Mouse (Mus musculus): ENCODE measurements at regions not wholly inside any gene's neighbourhood (a gene's known extent, or its start where the extent isn't known, plus 50 kb on each side); places are given as distances from the start of the nearest gene placed in this dataset.
"Not testable (repeated sequence)": the region's sequence is repeated elsewhere in the genome, so short reads cannot be mapped to it uniquely, and the experiment has no call there.

GRCm38 (mm10) chr6:48222971-48223370 lies 136.6 kb upstream of the Zfp746 start:
- no peaks in the 10 kb centered on the region for H3K36me3 ChIP-seq (ENCODE audit: insufficient read depth, low read length)
- H3K4me1 ChIP-seq (replicated peaks; ENCODE audit: low read depth, low read length): no peaks in the 10 kb centered on the region
- H3K9me3 ChIP-seq (ENCODE audit: low read length): peaks cover 16% of the 10 kb centered on the region
- H3K4me3 ChIP-seq (replicated peaks; ENCODE audit: low read length): no peak overlapping the region
- no peaks in the 10 kb centered on the region for H3K27me3 ChIP-seq (ENCODE audit: insufficient read depth, low read length)
- TF ChIP-seq POU5F1 (IDR thresholded peaks at IDR 0.05; ENCODE audit: borderline replicate concordance, low read length) (no peak), NANOG (IDR thresholded peaks at IDR 0.05; ENCODE audit: borderline replicate concordance, low read length) (no peak), CTCF (conservative IDR thresholded peaks at IDR 0.05; ENCODE audit: low read length) (no peak)

GRCm38 (mm10) chr6:48221806-48222205 lies 135.4 kb upstream of the Zfp746 start:
- not testable (repeated sequence) for H3K4me3 ChIP-seq (replicated peaks; ENCODE audit: low read length); H3K4me1 ChIP-seq (replicated peaks; ENCODE audit: low read depth, low read length); H3K9me3 ChIP-seq (ENCODE audit: low read length); H3K27me3 ChIP-seq (ENCODE audit: insufficient read depth, low read length); H3K36me3 ChIP-seq (ENCODE audit: insufficient read depth, low read length)

DNA sequence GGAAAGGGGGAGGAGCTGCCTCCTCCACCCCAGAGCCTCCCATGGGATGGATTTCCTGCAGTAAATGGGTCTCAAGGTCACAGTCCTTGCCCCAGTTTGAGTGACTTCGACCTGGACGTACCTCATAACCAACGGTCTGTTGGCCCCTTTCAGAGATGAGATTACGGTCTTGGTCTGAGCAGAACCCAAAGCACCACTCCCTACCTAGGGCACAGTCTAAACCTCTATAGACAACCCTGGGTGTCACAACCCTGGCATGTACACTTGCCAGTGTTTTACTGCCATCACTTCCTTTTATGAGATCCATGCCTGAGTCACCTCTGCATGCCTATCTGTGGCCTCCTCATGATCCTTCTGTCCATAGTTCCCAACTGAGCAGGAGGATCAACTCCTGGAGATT lies 128.8 kb upstream of the Zfp746 start:
- no peak overlapping the region for H3K4me3 ChIP-seq (replicated peaks; ENCODE audit: low read length)
- H3K27me3 ChIP-seq (ENCODE audit: insufficient read depth, low read length): no peaks in the 10 kb centered on the region
- no peaks in the 10 kb centered on the region for H3K4me1 ChIP-seq (replicated peaks; ENCODE audit: low read depth, low read length)
- TF ChIP-seq NANOG (IDR thresholded peaks at IDR 0.05; ENCODE audit: borderline replicate concordance, low read length) (no peak), CTCF (conservative IDR thresholded peaks at IDR 0.05; ENCODE audit: low read length) (no peak), POU5F1 (IDR thresholded peaks at IDR 0.05; ENCODE audit: borderline replicate concordance, low read length) (no peak)
- no peaks in the 10 kb centered on the region for H3K9me3 ChIP-seq (ENCODE audit: low read length)
- H3K36me3 ChIP-seq (ENCODE audit: insufficient read depth, low read length): no peaks in the 10 kb centered on the region

GRCm38 (mm10) chr6:48209739-48210138 lies 123.3 kb upstream of the Zfp746 start:
- Histone ChIP-seq H3K9me3 (ENCODE audit: low read length) (peaks cover 7% of the 10 kb centered on the region; the same call in 1 of the 2 replicates), H3K27me3 (ENCODE audit: insufficient read depth, low read length) (no peaks in the 10 kb centered on the region), H3K36me3 (ENCODE audit: insufficient read depth, low read length) (no peaks in the 10 kb centered on the region), H3K4me3 (replicated peaks; ENCODE audit: low read length) (no peak overlapping the region), H3K4me1 (replicated peaks; ENCODE audit: low read depth, low read length) (no peaks in the 10 kb centered on the region)
- no peak for TF ChIP-seq NANOG (IDR thresholded peaks at IDR 0.05; ENCODE audit: borderline replicate concordance, low read length)
- TF ChIP-seq CTCF (conservative IDR thresholded peaks at IDR 0.05; ENCODE audit: low read length): no peak
- TF ChIP-seq POU5F1 (IDR thresholded peaks at IDR 0.05; ENCODE audit: borderline replicate concordance, low read length): no peak

- peaks cover 7% of the 10 kb centered on the region; the same call in 1 of the 2 replicates for H3K9me3 ChIP-seq (ENCODE audit: low read length)
- TF ChIP-seq POU5F1 (IDR thresholded peaks at IDR 0.05; ENCODE audit: borderline replicate concordance, low read length) (no peak), CTCF (conservative IDR thresholded peaks at IDR 0.05; ENCODE audit: low read length) (no peak), NANOG (IDR thresholded peaks at IDR 0.05; ENCODE audit: borderline replicate concordance, low read length) (no peak)
- no peaks in the 10 kb centered on the region for H3K27me3 ChIP-seq (ENCODE audit: insufficient read depth, low read length)
- no peak overlapping the region for H3K4me3 ChIP-seq (replicated peaks; ENCODE audit: low read length)
- H3K4me1 ChIP-seq (replicated peaks; ENCODE audit: low read depth, low read length): no peaks in the 10 kb centered on the region
- no peaks in the 10 kb centered on the region for H3K36me3 ChIP-seq (ENCODE audit: insufficient read depth, low read length)
Observed at GRCm38 (mm10) chr6:48209103-48209502, 122.7 kb upstream of the Zfp746 start.

DNA sequence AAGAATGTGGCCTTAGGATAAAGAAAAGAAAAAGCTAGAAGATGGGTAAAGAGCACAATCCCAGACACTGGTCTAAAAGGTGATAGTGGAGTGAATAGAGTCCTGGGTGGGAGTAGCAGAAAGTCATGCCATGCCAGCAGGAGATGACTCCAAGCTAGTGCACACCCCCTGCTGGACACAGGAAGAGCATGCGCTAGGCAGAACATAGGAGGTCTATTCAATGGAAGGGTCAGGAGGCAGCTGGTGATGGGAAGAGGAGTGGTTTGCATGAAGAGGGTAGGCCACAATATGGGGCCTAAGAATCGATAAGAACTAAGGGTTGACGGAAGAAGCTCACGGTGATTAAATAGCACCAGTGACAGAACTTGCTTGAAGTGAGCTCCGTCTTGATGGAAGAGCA lies 119.3 kb upstream of the Zfp746 start:
- H3K9me3 ChIP-seq (ENCODE audit: low read length): peaks cover 7% of the 10 kb centered on the region; the same call in 1 of the 2 replicates
- H3K4me3 ChIP-seq (replicated peaks; ENCODE audit: low read length): no peak overlapping the region
- TF ChIP-seq CTCF (conservative IDR thresholded peaks at IDR 0.05; ENCODE audit: low read length): no peak
- no peak for TF ChIP-seq POU5F1 (IDR thresholded peaks at IDR 0.05; ENCODE audit: borderline replicate concordance, low read length)
- no peak for TF ChIP-seq NANOG (IDR thresholded peaks at IDR 0.05; ENCODE audit: borderline replicate concordance, low read length)
- no peaks in the 10 kb centered on the region for H3K27me3 ChIP-seq (ENCODE audit: insufficient read depth, low read length)
- H3K36me3 ChIP-seq (ENCODE audit: insufficient read depth, low read length): no peaks in the 10 kb centered on the region
- H3K4me1 ChIP-seq (replicated peaks; ENCODE audit: low read depth, low read length): no peaks in the 10 kb centered on the region

DNA sequence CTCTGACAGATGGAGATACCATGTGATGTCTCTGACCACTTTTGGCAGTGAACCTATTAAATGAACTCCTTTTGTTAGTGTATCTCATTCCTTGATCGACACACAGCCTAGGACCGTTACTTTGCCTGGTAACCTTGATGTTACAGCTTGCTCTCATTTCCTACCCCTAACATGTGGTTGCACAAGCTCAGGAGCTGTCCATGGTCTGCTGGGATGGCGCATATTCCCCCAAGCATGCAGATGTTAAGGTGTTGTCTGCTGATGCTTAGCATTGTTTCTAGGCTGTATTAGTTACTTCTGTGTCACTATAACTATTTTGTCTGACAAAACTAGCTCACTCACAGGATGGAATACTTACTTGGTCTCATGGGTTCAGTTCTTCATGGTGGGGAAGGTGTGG lies 113.6 kb upstream of the Zfp746 start:
- Histone ChIP-seq H3K27me3 (ENCODE audit: insufficient read depth, low read length) (no peaks in the 10 kb centered on the region), H3K4me3 (replicated peaks; ENCODE audit: low read length) (no peak overlapping the region), H3K4me1 (replicated peaks; ENCODE audit: low read depth, low read length) (no peaks in the 10 kb centered on the region), H3K9me3 (ENCODE audit: low read length) (no peaks in the 10 kb centered on the region), H3K36me3 (ENCODE audit: insufficient read depth, low read length) (no peaks in the 10 kb centered on the region)
- TF ChIP-seq CTCF (conservative IDR thresholded peaks at IDR 0.05; ENCODE audit: low read length) (no peak), NANOG (IDR thresholded peaks at IDR 0.05; ENCODE audit: borderline replicate concordance, low read length) (no peak), POU5F1 (IDR thresholded peaks at IDR 0.05; ENCODE audit: borderline replicate concordance, low read length) (no peak)

- H3K9me3 ChIP-seq (ENCODE audit: low read length): no peaks in the 10 kb centered on the region
- TF ChIP-seq POU5F1 (IDR thresholded peaks at IDR 0.05; ENCODE audit: borderline replicate concordance, low read length) (no peak), NANOG (IDR thresholded peaks at IDR 0.05; ENCODE audit: borderline replicate concordance, low read length) (no peak), CTCF (conservative IDR thresholded peaks at IDR 0.05; ENCODE audit: low read length) (no peak)
- no peaks in the 10 kb centered on the region for H3K36me3 ChIP-seq (ENCODE audit: insufficient read depth, low read length)
- no peaks in the 10 kb centered on the region for H3K4me1 ChIP-seq (replicated peaks; ENCODE audit: low read depth, low read length)
- H3K27me3 ChIP-seq (ENCODE audit: insufficient read depth, low read length): no peaks in the 10 kb centered on the region
- H3K4me3 ChIP-seq (replicated peaks; ENCODE audit: low read length): no peak overlapping the region
Observed at GRCm38 (mm10) chr6:48198806-48199205, 112.4 kb upstream of the Zfp746 start.

DNA sequence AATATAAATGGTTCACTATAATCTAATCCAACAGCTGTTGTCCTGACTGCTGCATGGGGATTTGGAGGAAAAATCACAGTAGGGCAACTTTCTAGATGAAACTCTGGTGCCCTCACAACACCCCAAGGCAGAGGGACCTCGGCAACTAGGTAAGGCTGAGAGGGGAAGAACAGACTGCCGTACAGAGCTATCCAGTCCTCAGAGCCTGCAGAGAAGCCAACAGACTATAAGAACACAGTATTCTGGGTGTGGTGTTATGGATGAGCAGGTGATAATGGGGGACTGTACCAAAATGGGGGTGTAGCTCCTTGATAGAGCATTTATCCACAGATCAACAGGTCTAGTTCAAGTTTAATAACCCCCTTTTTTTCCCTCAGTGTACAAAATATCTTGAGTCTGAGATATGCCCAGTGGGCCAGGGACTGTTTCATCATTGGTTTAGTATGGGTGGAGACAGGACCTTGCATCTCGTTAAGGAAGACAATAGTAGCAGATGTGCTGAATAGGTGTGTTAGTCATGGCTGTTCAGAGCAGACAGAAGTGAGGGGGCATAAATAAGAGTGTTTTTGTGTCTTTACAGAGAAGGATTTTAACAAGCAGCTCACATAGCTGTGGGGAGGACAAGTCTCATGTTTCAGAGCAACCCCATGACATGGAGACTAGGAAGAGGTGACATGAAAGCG lies 111.4 kb upstream of the Zfp746 start:
- H3K4me1 ChIP-seq (replicated peaks; ENCODE audit: low read depth, low read length): no peaks in the 10 kb centered on the region
- no peaks in the 10 kb centered on the region for H3K36me3 ChIP-seq (ENCODE audit: insufficient read depth, low read length)
- TF ChIP-seq CTCF (conservative IDR thresholded peaks at IDR 0.05; ENCODE audit: low read length): no peak
- TF ChIP-seq NANOG (IDR thresholded peaks at IDR 0.05; ENCODE audit: borderline replicate concordance, low read length): no peak
- no peak for TF ChIP-seq POU5F1 (IDR thresholded peaks at IDR 0.05; ENCODE audit: borderline replicate concordance, low read length)
- no peak overlapping the region for H3K4me3 ChIP-seq (replicated peaks; ENCODE audit: low read length)
- H3K9me3 ChIP-seq (ENCODE audit: low read length): no peaks in the 10 kb centered on the region
- H3K27me3 ChIP-seq (ENCODE audit: insufficient read depth, low read length): no peaks in the 10 kb centered on the region

GRCm38 (mm10) chr6:48188363-48188762 lies 102.0 kb upstream of the Zfp746 start:
- H3K4me1 ChIP-seq (replicated peaks; ENCODE audit: low read depth, low read length); H3K9me3 ChIP-seq (ENCODE audit: low read length): not testable (repeated sequence)

More at GRCm38 (mm10) chr6:48188363-48188762, 102.0 kb upstream of the Zfp746 start:
- H3K36me3 ChIP-seq (ENCODE audit: insufficient read depth, low read length); H3K27me3 ChIP-seq (ENCODE audit: insufficient read depth, low read length); H3K4me3 ChIP-seq (replicated peaks; ENCODE audit: low read length): not testable (repeated sequence)
